Mouse (Mus musculus): ENCODE measurements around the gene Eif2ak4. TPM values are rescaled to one million over a fixed set of nuclear protein-coding genes. Genes with fewer than 3 reads are reported as not detected.

The Eif2ak4 gene
- total RNA-seq, 1 experiment from 2014 or later, result 11.1 TPM

DNA sequence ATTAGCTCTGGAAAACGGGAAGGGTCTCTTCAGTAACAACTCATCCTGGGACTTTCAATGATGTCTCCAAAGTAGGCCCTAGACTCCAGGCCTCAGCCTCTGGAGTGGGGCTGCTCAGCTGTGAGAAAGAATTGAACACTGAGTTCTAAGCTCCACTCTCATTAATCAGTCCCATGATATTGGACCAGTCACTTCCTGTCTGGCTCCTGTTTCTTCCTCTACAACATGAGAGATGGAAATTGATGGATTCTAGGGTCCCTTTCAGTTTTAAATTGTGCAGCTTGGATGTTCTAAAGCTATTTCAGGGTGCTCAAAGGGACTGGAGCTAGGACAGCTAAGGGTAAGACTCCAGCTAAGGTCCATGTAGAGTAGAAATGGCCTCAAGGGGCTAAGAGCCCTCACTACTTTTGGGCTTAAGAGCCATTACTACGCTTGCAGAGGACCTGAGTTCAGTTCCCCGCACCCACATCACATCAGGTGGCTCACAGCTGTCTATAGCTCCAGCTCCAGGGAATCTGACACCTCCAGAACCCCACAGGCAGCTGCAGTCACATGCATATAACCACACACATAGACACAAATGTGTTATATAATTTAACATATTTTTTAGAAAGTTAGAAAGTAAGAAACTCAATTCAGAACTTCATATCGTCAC, 103.5 kb downstream of the Eif2ak4 start:
- no peak for ATAC-seq (replicated peaks; ENCODE audit: insufficient number of reproducible peaks, low FRiP score, low TSS enrichment, poor library complexity, severe bottlenecking)

DNA sequence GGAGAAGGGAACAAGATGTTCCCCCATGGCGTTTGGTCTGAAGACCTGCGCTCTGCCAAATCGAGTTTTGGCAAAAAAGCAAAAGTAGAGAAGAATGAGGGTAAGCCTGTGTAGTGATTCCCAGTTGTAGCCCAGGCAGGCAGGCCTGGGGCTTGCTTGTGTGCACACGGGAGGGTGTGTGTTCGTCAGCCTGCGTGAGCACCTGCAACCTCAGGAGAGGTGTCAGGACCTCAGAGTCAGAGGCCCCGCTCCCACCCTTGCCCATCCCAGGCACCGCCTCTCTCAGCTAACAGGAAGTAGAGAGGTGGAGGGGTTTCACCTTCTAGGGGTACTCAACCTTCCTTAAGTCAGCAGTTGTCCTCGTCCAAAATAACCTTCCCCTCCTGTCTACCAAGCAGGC, 106.6 kb downstream of the Eif2ak4 start:
- ATAC-seq (replicated peaks; ENCODE audit: insufficient number of reproducible peaks, low FRiP score, low TSS enrichment, poor library complexity, severe bottlenecking), result no peak

DNA sequence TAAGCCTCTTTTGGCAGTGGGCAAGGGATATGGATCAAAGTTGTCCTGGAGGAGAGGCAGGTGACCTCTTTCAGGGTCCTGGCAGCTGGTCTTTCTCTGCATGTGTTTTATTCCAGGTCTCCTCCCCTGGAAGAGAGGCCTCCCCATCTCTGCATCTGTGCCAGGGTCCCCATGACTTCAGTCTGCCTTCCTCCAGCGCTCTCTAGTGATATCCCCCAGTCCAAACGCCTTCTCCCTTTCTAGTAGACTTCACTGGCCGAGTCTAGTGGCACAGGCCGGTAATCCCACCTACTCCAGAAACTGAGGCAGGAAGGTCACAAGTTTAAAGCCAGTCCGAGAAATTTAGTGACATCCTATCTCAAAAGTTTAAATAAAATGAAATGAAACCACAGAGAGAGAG, 109.5 kb downstream of the Eif2ak4 start:
- ATAC-seq (replicated peaks; ENCODE audit: insufficient number of reproducible peaks, low FRiP score, low TSS enrichment, poor library complexity, severe bottlenecking), result no peak

DNA sequence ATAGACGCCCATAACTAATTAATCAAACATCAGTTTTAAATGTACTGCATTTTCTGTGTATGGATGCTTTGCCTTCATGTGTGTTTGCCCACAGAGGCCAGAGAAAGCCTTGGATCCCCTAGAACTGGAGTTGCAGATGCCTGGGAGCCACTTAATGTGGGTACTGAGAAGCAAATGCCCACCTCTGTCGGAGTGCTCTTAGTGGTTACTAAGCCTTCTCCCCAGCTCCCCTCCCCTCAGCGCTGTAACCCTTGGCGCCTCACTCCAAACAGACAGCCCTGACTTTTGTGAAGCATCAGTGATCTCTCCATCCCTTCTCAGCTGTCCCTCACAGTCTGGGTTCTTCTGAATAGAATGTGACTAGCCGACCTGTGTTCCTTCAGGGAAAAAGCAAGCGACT, 110.1 kb downstream of the Eif2ak4 start:
- no peak for ATAC-seq (replicated peaks; ENCODE audit: insufficient number of reproducible peaks, low FRiP score, low TSS enrichment, poor library complexity, severe bottlenecking)

DNA sequence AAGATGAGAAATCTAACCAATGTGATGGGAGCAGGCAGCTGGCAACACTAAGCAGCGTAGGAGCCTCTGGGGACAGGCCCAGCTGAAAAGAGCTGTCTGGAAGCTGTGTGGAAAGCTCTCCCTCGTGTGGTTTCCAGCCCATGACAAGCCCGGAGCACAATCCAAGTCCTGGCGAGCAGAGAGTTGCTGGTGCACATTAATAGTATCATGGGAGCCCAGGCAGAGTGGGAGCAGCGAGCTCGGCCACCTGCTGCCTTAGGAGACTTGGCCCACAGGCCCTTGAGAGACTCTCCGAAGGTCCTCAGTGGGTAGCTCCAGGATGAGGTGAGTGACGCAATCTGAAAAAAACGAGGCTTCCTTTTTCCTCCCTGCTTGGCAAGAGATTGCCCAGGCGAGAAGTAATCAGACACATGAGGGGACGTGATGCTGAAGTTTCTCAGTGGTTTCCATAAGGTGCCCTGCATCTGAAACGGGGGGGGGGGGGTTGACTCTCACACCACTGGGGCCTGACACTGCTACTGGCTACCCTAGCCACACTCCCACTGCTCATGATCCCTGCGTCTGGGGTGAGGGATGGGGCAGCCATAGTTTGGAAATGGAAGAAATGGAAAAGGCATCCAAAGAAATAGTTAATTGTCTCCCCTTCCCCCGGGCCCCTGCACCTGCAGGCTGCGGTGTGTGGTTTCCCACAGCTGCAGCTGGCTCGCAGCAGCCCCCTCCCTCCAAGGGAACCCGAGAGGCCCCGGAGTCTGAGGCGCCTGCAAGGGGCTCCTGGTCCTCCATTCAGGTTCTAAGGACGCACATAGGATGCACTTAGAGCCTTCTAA, 110.9 kb downstream of the Eif2ak4 start:
- no peak for ATAC-seq (replicated peaks; ENCODE audit: insufficient number of reproducible peaks, low FRiP score, low TSS enrichment, poor library complexity, severe bottlenecking)

DNA sequence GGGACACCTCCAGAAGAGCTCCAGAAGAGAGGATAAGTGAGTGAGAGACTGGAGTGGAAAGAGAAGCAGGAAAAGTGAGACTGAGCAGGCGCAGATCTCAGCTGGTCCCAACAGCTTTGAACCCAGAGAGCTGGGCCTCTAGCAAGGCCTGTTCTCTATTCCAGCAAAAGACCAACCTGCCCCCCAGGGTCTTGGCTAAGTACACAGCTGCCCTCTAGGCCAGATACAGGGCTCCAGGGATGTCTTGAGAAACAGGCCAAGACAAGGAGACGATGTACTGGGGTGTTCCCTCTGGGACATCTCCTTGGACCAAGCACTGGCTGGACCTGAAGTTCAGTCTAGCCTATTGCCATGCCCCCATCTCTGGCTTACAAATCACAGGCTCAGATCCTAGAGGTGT, 111.8 kb downstream of the Eif2ak4 start:
- ATAC-seq (replicated peaks; ENCODE audit: insufficient number of reproducible peaks, low FRiP score, low TSS enrichment, poor library complexity, severe bottlenecking), result no peak

DNA sequence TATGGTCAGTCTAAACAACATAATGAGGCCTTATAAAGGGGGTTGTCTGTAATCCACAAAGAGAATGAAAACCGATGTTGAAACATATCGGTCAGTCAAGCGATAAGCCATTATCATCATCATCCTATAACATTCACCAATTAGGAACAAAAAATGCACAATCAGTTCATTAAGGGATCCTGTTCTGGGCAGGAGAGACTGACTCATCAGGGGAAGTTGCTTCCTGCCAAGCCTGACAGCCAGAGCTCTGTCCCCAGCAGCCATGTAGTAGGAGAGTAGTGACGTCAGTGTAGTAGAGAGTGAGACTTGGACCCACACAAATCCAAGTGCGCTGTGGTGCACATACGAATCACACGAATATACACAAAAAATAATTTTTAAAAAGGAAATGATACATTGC, 118.7 kb downstream of the Eif2ak4 start:
- ATAC-seq (replicated peaks; ENCODE audit: insufficient number of reproducible peaks, low FRiP score, low TSS enrichment, poor library complexity, severe bottlenecking), result no peak

DNA sequence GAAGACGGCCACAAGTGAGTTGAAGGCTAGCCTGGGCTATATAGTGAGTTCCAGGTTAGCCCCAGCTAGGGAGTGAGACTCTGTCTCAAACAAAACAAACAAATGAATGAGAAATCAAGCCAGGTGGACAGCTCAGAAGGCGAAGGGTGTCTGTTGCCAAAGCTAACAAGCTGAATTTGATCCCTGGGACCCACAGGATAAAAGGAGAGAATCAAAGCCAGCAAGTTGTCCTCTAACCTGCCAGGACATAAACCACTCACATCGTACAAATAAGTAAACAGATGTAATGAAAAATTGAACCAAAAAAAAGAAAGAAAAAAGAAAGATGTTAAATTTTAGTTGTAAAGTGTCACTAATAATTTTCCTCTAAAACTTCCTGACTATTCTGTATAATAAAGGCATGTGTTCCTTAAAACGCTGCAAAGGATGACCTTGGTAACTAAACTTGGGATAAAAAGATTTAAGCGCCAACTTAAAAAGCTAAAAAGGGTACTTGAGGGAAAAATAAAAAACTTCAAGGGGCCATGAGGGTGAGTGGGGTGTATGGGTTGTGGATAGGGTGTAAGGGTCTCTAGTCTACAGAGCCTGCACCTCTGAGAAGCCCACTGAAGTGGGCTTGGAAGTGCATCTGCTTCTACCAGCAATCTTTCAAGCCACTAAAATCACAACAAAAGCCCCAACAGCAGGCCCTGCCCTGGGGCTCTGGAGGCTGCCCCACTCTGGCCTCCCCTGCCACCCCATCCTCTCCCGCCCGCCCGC, 121.4 kb downstream of the Eif2ak4 start:
- no peak for ATAC-seq (replicated peaks; ENCODE audit: insufficient number of reproducible peaks, low FRiP score, low TSS enrichment, poor library complexity, severe bottlenecking)

DNA sequence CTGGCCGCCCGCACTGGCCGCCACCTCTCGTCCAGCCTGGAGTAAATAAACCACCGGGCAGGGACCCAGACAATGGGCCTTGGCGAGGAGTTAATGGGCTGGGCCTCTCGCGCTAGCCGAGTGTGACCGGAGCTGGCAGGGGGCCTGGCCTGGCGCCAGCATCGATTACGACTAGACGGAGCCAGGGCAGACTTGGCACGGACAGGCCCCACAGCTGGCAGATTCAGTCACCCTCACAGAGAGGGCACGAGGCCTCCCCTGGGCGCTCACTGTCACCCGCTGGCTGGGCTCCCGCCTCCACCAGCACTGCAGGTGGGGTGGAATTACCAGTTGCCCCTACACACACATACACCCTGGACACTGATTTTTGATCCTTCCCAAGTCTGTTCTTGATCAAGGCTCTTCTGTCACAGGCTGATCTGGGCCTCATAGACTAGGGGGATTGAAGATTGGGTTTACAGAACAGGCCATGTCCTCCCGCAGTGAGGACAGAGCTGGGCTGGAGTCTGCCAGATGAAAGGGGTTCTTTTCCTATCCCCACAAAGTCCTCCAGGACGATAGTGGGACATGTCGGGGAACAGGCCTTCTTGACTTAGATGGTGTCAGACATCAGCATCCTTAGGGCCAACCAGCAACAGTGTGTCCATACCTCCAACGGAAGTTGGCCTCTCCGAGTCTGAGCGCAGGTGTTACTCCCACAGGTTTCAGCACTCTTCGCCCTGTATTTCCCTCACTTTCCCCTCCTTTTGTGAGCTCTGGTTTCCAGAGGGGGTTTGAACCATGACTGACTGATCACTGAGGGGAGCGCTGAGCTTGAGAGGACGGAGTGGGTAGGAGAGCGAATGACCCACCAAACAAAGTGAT, 122.3 kb downstream of the Eif2ak4 start:
- no peak for ATAC-seq (replicated peaks; ENCODE audit: insufficient number of reproducible peaks, low FRiP score, low TSS enrichment, poor library complexity, severe bottlenecking)

DNA sequence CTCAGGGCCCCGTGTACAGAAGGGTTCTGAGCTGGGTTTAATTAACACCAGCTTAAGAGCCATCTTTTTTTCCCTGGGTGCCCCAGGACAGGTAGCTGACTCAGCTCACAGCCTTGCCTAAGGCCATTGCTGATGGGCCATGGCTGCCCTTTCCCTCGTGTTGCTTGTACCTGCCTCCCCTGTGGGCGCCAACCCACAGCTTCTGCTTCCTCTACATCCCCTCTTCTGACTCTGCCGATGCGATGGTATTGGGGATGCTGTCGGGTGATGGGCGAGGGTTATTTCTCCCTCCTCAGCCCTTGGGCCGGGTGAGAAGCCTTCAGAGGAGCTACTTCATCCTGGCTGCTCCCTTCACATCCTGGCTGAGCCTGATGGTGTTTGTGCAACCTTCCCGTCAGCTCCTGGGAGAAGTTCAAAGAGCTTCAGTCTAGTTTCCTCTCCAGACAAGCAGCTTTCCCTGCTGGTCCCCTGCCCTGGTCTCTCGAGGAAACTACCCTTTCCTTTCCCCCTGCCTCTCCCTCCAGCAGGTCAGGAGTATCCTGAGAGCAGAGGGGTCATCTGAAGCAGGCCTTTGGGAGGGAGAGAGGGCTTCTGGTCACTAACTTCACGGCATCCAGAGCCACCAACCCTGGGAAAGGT, 123.5 kb downstream of the Eif2ak4 start:
- no peak for ATAC-seq (replicated peaks; ENCODE audit: insufficient number of reproducible peaks, low FRiP score, low TSS enrichment, poor library complexity, severe bottlenecking)

DNA sequence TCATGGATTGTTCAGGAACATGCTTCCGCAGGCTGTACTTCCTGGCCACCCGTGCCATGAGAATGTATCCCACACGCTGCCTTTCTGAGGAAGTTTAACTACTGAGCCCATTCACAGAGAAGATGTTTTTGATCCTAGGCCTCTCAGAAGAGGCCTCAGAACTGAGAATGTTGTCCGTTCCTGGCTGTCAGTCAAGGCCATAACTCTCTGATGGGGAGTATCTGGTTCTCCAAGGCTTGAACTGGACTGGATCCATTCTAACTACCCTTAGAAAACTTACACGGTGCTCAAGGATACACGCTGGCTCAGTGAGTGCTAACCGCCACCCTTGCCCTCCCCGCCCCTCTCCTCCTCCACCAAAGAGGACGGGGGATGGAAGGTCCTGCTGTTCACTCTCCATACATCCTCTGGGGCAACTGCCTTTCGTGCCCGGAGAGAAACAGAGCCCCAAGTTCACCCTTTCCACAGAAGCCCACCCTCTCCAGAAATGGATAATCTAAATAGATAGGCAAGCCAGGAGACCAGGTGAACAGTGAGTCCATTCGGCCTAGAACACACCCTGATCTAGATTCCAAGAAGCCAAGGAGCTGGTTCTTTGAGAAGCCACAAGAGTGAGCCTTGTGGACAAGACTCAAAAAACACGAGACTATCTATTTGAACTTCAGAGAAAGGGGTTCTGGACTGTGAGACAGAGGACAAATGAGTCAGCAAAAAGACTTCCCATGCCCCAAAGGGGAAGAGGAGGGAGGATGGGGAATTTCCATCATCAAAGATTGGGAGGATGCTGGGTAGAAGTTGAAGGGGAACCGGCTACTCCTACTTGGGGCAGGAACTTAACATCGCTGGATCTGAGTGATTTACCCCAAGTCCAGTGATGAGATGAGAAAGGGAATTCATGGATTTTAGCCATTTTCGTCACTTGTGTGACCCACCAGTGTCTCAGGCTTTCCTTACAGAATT, 124.3 kb downstream of the Eif2ak4 start:
- ATAC-seq (replicated peaks; ENCODE audit: insufficient number of reproducible peaks, low FRiP score, low TSS enrichment, poor library complexity, severe bottlenecking), result peak; percentile 74

DNA sequence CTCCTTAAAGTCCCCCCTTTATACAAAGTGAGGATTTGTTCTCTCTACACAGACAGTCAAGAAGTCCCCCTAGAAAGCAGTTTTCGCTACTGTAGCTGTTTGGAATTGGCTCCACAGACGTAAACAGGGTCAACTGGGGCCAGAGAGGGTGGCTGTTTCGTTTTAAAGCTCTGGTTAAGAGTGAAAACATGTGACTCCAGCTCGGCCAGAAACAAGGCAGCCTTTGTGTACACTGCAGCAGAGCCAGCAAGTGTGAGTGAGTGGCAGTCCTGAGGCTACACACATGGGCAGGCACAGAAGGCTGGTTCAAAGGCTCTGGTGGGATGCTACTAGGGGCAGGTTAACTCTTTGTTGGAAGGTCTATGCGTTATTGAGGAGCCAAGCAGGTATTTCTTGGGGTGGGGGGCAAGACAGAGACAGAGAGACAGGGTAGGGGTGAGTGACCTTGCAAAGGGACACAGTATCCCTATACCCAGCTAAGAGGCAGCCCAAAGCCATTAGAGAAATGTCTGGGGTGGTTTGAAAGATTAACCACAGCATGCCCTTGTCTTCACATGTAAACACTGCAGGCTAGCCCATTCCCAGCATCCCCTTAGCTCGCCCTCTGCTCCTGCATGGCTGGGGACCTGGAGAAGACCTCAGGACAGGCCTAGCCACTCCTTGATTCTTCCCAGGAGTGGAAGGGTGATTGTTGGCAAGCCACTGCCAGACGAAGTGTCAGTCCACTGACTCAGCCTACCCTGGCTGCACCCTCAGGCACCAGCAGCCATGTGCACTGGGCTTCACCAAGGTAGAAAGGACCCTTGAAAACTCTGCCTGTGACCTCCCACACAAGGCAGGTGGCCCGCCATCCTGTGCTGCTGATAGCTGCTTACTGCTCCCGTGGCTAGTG, 131.9 kb downstream of the Eif2ak4 start:
- no peak for ATAC-seq (replicated peaks; ENCODE audit: insufficient number of reproducible peaks, low FRiP score, low TSS enrichment, poor library complexity, severe bottlenecking)

DNA sequence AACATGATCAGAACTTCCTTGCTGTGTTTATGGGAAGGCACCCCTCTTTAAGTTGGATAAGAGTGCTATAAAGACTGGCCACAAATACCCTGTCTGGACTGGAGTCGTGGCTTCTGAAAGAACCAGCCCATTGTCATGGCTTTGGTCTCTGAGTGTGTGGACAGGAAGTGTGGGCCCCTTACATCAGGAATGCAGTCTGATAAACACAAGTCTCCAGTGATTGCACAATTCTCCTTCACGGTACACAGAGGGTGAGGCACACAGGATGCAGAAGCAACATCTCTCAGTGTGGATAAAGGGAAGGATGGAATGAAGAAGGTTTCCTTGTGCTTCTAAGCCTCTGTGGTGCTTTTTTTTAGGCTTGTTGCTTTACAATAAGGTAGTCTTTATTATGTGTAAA, 133.8 kb downstream of the Eif2ak4 start:
- no peak for ATAC-seq (replicated peaks; ENCODE audit: insufficient number of reproducible peaks, low FRiP score, low TSS enrichment, poor library complexity, severe bottlenecking)

DNA sequence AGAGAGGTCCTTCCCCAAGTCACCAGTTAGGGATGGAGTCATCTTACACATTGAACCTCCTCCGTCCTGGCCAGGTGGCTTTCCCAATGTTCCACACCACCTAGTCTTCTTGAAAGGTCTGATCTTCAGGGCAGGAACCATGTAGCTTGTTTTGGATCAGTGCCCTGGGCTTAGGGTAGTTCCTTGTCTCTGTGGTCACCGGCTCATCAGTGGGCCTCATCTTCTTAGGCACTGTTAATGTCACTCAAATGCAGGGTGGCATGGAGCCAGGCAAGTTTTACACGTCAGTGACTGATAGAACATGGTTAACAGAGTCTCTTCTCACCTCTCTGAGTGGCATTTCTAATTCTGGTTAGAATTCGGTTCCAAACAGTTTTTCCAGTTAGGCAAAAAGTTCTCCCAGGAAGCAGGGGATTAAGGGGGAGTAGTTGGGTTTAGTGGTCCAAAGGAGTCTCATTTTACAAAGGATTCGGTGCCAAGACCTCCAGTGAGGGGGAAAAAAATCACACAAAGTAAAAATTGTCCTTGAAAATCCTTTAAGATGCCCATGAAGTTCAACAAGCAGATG, 134.8 kb downstream of the Eif2ak4 start:
- peak; percentile 61 for ATAC-seq (replicated peaks; ENCODE audit: insufficient number of reproducible peaks, low FRiP score, low TSS enrichment, poor library complexity, severe bottlenecking)

DNA sequence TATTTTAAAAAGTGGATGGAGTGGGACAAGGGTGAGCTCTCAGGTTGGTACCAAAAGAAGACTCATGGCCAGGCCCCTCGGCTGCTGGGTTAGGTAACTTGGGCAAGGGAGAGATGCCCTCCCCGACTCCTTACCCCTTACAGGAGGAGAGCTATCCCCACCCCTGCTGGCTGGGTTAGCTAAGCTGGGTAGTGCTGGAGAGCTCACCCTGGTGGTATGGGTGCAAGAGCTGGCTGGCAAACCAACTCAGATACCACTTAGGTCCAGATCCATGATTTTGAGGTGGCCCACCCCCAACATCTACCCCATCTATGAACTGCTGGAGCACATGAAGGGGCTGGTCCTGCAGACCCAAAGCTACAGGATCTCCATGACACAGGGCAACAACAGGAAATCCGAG, 136.4 kb downstream of the Eif2ak4 start:
- ATAC-seq (replicated peaks; ENCODE audit: insufficient number of reproducible peaks, low FRiP score, low TSS enrichment, poor library complexity, severe bottlenecking), result no peak
